Mouse (Mus musculus) granulocyte monocyte progenitor cell, adult 5-6 weeks (primary cell): ENCODE data around the gene H2-Q2. TPM values are rescaled to one million over a fixed set of nuclear protein-coding genes. Genes with fewer than 3 reads are reported as not detected.
"Not testable (repeated sequence)": the region's sequence is repeated elsewhere in the genome, so short reads cannot be mapped to it uniquely, and the experiment has no call there.

Source experiments
- ATAC-seq: replicated peaks from 2 replicates; pipeline ENCODE4 v1.8.0; 2016; ENCODE audit warnings: mild to moderate bottlenecking, moderate TSS enrichment, inconsistent platforms; ENCODE audit not compliant: poor library complexity, severe bottlenecking
- total RNA-seq, 2 experiments: library from RNA; stranded (forward) in 1 of 2; stranded (reverse) in 1 of 2; fragments of 200-712, 200-1000 nt in 1 of 2; fragments of >200 nt in 1 of 2; fragmentation: Nextera tagmentation in 1 of 2; gene quantifications; 2 replicates each; pipeline ENCODE4 v1.2.3; 2014 to 2017

Gene H2-Q2
- total RNA-seq (2014; fragmentation: Nextera tagmentation) (0.45 TPM in 1 of 2 replicates, not detected in the other), total RNA-seq (2017) (not detected in 2 replicates)

- ATAC-seq, result peak; percentile 30
Measured at GRCm38 (mm10) chr17:35342071-35342671, at the start of gene H2-Q2. Gene H2-Q2 (plus strand): TSS chr17:35342242.

- ATAC-seq, result peak; percentile 61; the same call in 1 of the 2 replicates
Measured at GRCm38 (mm10) chr17:35295796-35296195, 46.2 kb upstream of the H2-Q2 start.

DNA sequence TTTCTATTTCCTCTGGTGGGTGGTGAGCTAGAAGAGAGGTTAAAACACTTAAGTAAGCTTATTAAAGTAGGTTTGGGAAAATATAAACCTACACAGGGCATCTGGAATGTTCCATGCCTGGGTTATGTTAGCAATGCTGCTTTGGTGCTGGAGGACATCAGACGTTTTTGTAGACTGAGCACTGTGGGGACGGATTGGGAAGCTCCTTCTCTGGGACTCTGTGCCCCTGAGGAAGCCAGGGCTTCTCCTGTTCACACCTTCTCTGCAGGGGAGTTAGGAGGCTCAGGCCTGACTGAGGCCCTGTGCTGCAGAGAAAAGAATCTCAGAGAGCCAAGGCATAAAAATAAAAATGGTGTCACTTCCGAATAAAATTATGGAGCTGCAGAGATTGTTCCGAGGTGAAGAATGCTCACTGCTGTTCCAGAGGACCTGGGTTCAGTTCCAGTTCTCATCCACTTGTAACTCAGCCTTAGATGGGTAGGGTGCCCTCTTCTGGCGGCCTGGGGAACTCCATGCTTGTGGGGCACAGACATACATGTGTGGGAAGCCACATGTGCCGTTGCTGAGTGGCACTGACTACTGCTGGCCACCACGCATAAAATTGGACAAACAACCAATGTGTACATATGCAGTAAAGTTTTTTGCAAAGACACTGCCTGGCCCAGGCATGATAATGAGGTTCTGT lies 41.6 kb upstream of the H2-Q2 start:
- not testable (repeated sequence) for ATAC-seq

- ATAC-seq, result peak; percentile 72
Measured at GRCm38 (mm10) chr17:35301645-35302258, 40.3 kb upstream of the H2-Q2 start.

- ATAC-seq, result no peak
Measured at GRCm38 (mm10) chr17:35303271-35303670, 38.8 kb upstream of the H2-Q2 start.

DNA sequence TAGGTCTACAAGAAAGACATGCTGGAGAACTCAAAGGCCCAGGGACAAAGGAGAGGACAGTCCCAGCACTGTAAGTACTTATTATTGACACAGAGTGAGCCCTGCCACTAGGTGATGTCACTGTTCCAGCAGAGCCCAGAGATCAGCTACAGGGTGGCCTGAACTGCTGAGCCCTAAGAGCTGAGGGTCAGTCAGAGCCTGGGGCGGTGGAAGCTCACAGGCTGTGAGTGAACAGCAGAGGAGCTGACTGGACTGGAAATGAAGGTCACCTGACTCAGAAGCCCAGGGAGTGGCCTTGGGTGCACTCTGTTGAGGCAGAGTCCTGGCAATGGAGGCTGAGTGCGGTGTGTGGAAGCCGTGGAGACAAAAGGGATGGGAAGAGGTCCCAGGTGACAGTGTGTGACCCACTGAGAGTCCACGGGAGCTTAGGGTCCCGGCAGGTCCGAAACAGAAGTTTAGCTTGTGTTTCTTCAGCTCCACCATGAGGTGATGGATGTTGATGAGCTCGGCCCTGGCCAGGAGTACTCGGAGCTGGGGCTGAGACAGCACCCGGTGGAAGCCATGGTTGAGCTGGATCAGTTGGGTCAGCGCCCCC lies 38.2 kb upstream of the H2-Q2 start:
- no peak for ATAC-seq

GRCm38 (mm10) chr17:35304478-35304877 lies 37.6 kb upstream of the H2-Q2 start:
- ATAC-seq, result no peak

DNA sequence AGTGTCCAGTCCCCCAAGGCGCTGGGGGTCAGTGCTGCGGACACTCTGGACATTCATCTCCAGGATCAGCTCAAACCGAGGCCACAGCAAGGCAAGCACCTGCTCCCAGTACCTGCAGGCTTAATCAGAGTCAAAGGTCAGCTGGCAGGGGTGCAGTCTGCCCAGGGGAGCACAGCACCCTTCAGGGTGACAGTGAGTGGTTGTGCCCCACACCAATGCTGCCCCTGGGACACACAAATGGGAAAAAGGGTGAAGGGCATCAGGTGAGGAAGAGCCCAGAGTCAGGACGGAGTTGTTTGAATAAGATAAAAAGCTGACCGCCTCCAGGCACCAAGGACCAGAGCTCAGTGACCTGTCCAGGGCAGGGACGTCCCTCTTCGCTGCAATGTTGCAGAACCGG lies 37.1 kb upstream of the H2-Q2 start:
- ATAC-seq, result not testable (repeated sequence)

DNA sequence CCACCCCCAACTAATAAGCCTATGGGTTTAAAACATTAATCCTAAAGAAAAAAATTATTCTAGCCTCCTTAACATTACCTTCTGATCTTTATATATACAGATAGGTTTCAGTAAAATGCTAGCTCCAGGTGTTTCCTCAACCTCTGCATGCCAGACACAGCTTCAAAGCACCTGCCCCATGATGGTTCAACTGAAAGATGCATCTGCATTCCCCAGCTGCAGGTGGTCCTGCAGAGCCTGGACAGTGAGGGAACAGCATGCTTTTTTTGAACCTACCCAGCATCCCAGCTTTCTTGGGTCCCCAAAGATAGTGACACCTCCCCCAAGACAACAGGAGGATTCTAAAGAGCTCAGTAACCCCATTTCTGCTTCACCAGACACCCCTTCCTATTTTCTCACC lies 23.4 kb upstream of the H2-Q2 start:
- ATAC-seq, result no peak

- ATAC-seq, result no peak
Measured at GRCm38 (mm10) chr17:35320327-35321081, 21.5 kb upstream of the H2-Q2 start, which contains the start of gene H2-Q1. Gene H2-Q1 (plus strand): TSS chr17:35320405.

- ATAC-seq, result not testable (repeated sequence)
Measured at GRCm38 (mm10) chr17:35325124-35325523, 16.9 kb upstream of the H2-Q2 start.

DNA sequence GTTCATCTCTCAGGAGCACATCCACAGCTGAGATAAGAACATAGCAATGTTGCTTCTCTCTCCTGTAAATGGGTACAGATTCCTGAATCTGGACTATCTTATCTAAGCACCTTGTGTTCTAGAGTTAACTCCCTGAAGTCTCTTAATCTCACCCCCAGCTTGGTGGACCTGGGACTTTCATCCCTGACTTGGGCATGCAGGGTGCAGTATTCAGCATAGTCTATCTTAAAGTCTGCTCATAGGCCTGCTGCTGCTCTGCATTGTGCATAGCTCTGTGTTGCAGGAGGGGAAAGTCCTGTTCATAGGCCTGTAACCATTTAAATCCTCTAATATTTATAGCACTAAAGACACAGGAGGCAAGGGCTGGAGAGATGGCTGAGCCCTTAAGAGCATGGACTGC lies 16.0 kb upstream of the H2-Q2 start:
- not testable (repeated sequence) for ATAC-seq

- ATAC-seq, result not testable (repeated sequence)
Measured at GRCm38 (mm10) chr17:35329714-35330113, 12.3 kb upstream of the H2-Q2 start.

GRCm38 (mm10) chr17:35331546-35331945 lies 10.5 kb upstream of the H2-Q2 start:
- ATAC-seq, result not testable (repeated sequence)

- ATAC-seq, result peak; percentile 35; the same call in 1 of the 2 replicates
Measured at GRCm38 (mm10) chr17:35342711-35343476, 852 bp downstream of the H2-Q2 start.

DNA sequence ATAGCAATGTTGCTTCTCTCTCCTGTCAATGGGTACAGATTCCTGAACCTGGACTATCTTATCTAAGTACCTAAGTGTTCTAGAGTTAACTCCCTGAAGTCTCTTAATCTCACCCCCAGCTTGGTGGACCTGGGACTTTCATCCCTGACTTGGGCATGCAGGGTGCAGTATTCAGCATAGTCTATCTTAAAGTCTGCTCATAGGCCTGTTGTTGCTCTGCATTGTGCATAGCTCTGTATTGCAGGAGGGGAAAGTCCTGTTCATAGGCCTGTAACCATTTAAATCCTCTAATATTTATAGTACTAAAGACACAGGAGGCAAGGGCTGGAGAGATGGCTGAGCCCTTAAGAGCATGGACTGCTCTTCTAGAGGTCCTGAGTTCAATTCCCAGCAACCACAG lies 5.6 kb downstream of the H2-Q2 start:
- ATAC-seq, result not testable (repeated sequence)

DNA sequence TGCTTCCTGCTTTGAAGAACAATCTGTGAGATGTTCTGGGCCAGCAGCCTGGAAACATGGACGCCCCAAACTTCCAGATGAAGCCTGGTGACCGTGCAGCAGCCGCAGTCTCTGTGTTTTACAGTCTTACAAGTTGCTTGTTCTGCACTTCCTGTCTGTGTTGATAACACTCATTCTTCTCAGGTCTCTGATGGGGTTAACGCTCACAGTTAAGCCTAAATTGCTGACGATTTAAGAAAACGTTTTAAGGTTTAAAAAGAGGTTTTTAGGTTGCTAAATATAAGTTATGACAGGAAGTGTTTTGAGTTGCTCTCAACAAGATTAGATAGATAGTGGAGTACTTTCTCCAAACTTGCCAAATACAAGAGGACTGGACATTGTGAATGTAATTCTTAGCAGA lies 11.2 kb downstream of the H2-Q2 start:
- ATAC-seq, result not testable (repeated sequence)

GRCm38 (mm10) chr17:35354071-35354470 lies 12.0 kb downstream of the H2-Q2 start:
- no peak for ATAC-seq

DNA sequence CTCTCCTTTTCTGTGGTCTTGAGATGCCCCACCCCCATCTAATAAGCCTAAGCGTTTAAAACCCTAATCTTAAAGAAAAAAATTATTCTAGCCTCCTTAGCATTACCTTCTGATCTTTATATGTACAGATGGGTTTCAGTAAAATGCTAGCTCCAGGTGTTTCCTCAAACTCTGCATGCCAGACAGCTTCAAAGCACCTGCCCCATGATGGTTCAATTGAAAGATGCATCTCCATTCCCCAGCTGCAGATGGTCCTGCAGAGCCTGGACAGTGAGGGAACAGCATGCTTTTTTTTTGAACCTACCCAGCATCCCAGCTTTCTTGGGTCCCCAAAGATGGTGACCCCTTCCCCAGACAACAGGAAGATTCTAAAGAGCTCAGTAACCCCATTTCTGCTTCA lies 15.0 kb downstream of the H2-Q2 start:
- no peak for ATAC-seq
